ENCODE assay signal across 21 mouse cellular contexts in the genomic region with DNA sequence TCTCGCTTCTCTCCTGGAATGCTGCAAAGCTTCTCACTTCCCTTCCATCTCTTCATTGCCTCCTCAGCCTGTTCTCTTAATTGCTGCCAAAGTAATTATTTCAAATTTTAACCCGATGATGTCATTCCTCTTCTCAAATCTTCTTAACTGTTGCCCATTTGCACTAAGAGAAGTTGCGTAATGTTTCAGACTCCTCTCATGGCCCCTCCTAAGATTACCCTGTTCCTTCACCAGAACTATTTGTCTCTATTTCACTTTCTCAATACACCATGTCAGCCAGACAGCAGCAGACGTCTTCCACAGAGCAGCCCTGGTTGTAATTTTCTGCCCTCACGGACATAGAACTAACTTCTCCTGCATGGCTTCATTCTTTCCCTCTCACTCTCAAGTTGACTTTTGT. TPM values are rescaled to one million over a fixed set of nuclear protein-coding genes. Genes with fewer than 3 reads are reported as not detected.
DNase-seq lines count a peak whose midpoint lies in the region; ATAC-seq and TF ChIP-seq lines count a peak whose summit lies in the region.
"Had no signal": no experiment of that assay in that cellular context is flagged by ENCODE, and none has a peak within 500 bp of the region (broad histone marks: within the 10 kb centered on the region; RNA-seq: fewer than 3 reads in every experiment).

No protein-coding gene starts in this region.

- peak overlapping the region; percentile 64; the same call in 1 of the 2 replicates for H3K27ac ChIP-seq in lung, embryonic 15.5 days
- peak overlapping the region; percentile 62; the same call in 1 of the 2 replicates for H3K27ac ChIP-seq in stomach, embryonic 16.5 days (ENCODE audit: low read length)
- H3K27ac ChIP-seq: forebrain, embryonic 15.5 days; hindbrain, postnatal 0 days; left cerebral cortex, adult 2 months; neural tube, embryonic 13.5 days had no signal

- TF ChIP-seq CTCF in lung, adult 2 months (IDR thresholded peaks at IDR 0.05; ENCODE audit: insufficient read depth, low read length) = no peak

- H3K36me3 ChIP-seq in lung, embryonic 15.5 days = no peaks in the 10 kb centered on the region
- no peaks in the 10 kb centered on the region for H3K36me3 ChIP-seq in stomach, embryonic 16.5 days (ENCODE audit: control insufficient read depth, insufficient read depth, low read length)
- H3K36me3 ChIP-seq: forebrain, embryonic 15.5 days; neural tube, embryonic 13.5 days had no signal

- no peak overlapping the region for H3K9ac ChIP-seq in lung, embryonic 15.5 days
- H3K9ac ChIP-seq in stomach, embryonic 16.5 days (ENCODE audit: low read length) = no peak overlapping the region
- H3K9ac ChIP-seq: forebrain, embryonic 15.5 days; neural tube, embryonic 13.5 days had no signal

- H3K27me3 ChIP-seq in lung, embryonic 15.5 days = no peaks in the 10 kb centered on the region
- H3K27me3 ChIP-seq in stomach, embryonic 16.5 days (ENCODE audit: control insufficient read depth, insufficient read depth, low read length) = no peaks in the 10 kb centered on the region
- H3K27me3 ChIP-seq: CH12.LX; forebrain, embryonic 15.5 days; megakaryocyte, embryonic 14.5 days; neural tube, embryonic 13.5 days had no signal

- no peak overlapping the region for H3K4me2 ChIP-seq in lung, embryonic 15.5 days
- H3K4me2 ChIP-seq in stomach, embryonic 16.5 days (ENCODE audit: low read depth, low read length) = no peak overlapping the region
- H3K4me2 ChIP-seq: forebrain, embryonic 15.5 days; neural tube, embryonic 13.5 days had no signal

- 0 out of 2 replicates have a peak, but pooled peaks have one; percentile 46 for ATAC-seq in lung, embryonic 15.5 days (ENCODE audit: borderline replicate concordance, extremely low read depth, low FRiP score, low TSS enrichment)
- ATAC-seq in stomach, embryonic 16.5 days (ENCODE audit: insufficient read depth, low FRiP score) = no peak

- peak; percentile 95 for DNase-seq in heart, adult 11 months
- no peak for DNase-seq in heart, postnatal 4 days
- no peak for DNase-seq in lung, adult 2 months
- peak; percentile 19 for DNase-seq in lung, postnatal 14 days
- no peak for DNase-seq in T-cell, adult 2 months (ENCODE audit: low spot score)
- no peak for DNase-seq in cerebellum, adult 11 months
- DNase-seq: cerebellum, postnatal 10 days; embryo, embryonic 11 days; kidney, adult 11 months; kidney, postnatal 25 days; left cerebral cortex, postnatal 4 days; liver; midbrain, embryonic 14.5 days had no signal

- H3K4me1 ChIP-seq in lung, embryonic 15.5 days = peaks cover 8% of the 10 kb centered on the region; the same call in 1 of the 2 replicates
- no peaks in the 10 kb centered on the region for H3K4me1 ChIP-seq in lung, adult 2 months (ENCODE audit: control insufficient read depth, insufficient read depth, low read length)
- H3K4me1 ChIP-seq in stomach, embryonic 16.5 days (ENCODE audit: control insufficient read depth, insufficient read depth, low read length) = peaks cover under 1% of the 10 kb centered on the region; the same call in 1 of the 2 replicates
- H3K4me1 ChIP-seq: neural tube, embryonic 13.5 days had no signal

- no peak overlapping the region for H3K4me3 ChIP-seq in lung, embryonic 15.5 days
- H3K4me3 ChIP-seq in lung, adult 2 months (replicated peaks; ENCODE audit: extremely low read depth, low read depth, low read length) = no peak overlapping the region
- no peak overlapping the region for H3K4me3 ChIP-seq in stomach, embryonic 16.5 days (replicated peaks; ENCODE audit: low read length)
- H3K4me3 ChIP-seq: forebrain, embryonic 15.5 days; left cerebral cortex, adult 2 months; megakaryocyte, embryonic 14.5 days; neural tube, embryonic 13.5 days had no signal

- no peaks in the 10 kb centered on the region for H3K9me3 ChIP-seq in lung, embryonic 15.5 days
- no peaks in the 10 kb centered on the region for H3K9me3 ChIP-seq in stomach, embryonic 16.5 days (replicated peaks; ENCODE audit: control insufficient read depth, low read length)
- H3K9me3 ChIP-seq: forebrain, embryonic 15.5 days; megakaryocyte, embryonic 14.5 days; neural tube, embryonic 13.5 days had no signal

- no peak for TF ChIP-seq POLR2A in lung, adult 2 months (IDR thresholded peaks at IDR 0.05; ENCODE audit: borderline replicate concordance, extremely low read depth, low read depth, low read length)

- 72% methylated on average over 5 of the region's 5 CpGs for WGBS in lung, embryonic 15.5 days
- 59% methylated on average over 5 of the region's 5 CpGs for WGBS in lung, adult 2 months
- 70% methylated on average over 5 of the region's 5 CpGs for WGBS in stomach, embryonic 16.5 days

RNA-seq across cellular contexts. Expression of a gene that starts 59.1 kb away (rescaled TPM):
- 10 to 100 TPM; 53.1 to 56.4 TPM for total RNA-seq in heart, postnatal 4 days (2021)
- 45.5 and 47.7 TPM in 2 replicates for polyA plus RNA-seq in lung, embryonic 15.5 days (2015; fragmentation: Nextera tagmentation; extraction: Ambion mirVana)
- polyA plus RNA-seq in lung, adult 2 months (2012; rRNA removed) = 17.6 and 44.1 TPM in 2 replicates
- 30.7 and 33.8 TPM in 2 replicates for polyA plus RNA-seq in stomach, embryonic 16.5 days (2015; fragmentation: Nextera tagmentation; extraction: Ambion mirVana)

Comparison
In these comparisons a context has a peak if more than half of its experiments do, and no peak if none do; other contexts are left out.
1. DNase-seq: peak in heart, adult 11 months (single experiment) and lung, postnatal 14 days (single experiment); none in heart, postnatal 4 days (single experiment), lung, adult 2 months (single experiment), T-cell, adult 2 months (single experiment) and cerebellum, adult 11 months (single experiment).